Mouse (Mus musculus) limb, embryonic 15.5 days (tissue): ENCODE measurements around the gene Ampd3. TPM values are rescaled to one million over a fixed set of nuclear protein-coding genes. Genes with fewer than 3 reads are reported as not detected.

Source experiments
- ATAC-seq: fragments of 200-750 bp; cut with Nextera tagmentation; 2 replicates; pipeline ENCODE4 v1.8.0; 2017; ENCODE audit warnings: low read depth, moderate TSS enrichment; ENCODE audit not compliant: insufficient number of reproducible peaks, low FRiP score, low TSS enrichment
- H3K27ac ChIP-seq: fragments of 300-500 bp; sonication (generic); 2 replicates; pipeline ENCODE4 v1.5.1; 2015; ENCODE audit warnings: moderate library complexity, mild to moderate bottlenecking, inconsistent platforms
- H3K27me3 ChIP-seq: fragments of 300-500 bp; sonication (generic); 2 replicates; pipeline ENCODE4 v1.6.1; 2015; ENCODE audit warnings: inconsistent platforms
- H3K36me3 ChIP-seq: fragments of 300-500 bp; sonication (generic); 2 replicates; pipeline ENCODE4 v1.6.1; 2015; ENCODE audit warnings: inconsistent platforms
- H3K4me1 ChIP-seq: fragments of 300-500 bp; sonication (generic); 2 replicates; pipeline ENCODE4 v1.6.1; 2015; ENCODE audit warnings: inconsistent platforms
- H3K4me2 ChIP-seq: fragments of 300-500 bp; sonication (generic); 2 replicates; pipeline ENCODE4 v1.6.1; 2015; ENCODE audit warnings: mild to moderate bottlenecking, inconsistent platforms
- H3K4me3 ChIP-seq: fragments of 300-500 bp; sonication (generic); 2 replicates; pipeline ENCODE4 v1.5.1; 2015; ENCODE audit warnings: mild to moderate bottlenecking, inconsistent platforms
- H3K9ac ChIP-seq: fragments of 300-500 bp; sonication (generic); 2 replicates; pipeline ENCODE4 v1.6.1; 2015; ENCODE audit warnings: inconsistent platforms
- H3K9me3 ChIP-seq: fragments of 300-500 bp; sonication (generic); 2 replicates; pipeline ENCODE4 v1.6.1; 2016; ENCODE audit warnings: inconsistent platforms
- WGBS: fragments of 180-500 bp; shearing (Covaris S2); methylation state at CpG from one replicate; pipeline ENCODE4 v1.1.7; 2015; 5-methylcytosine and 5-hydroxymethylcytosine counted together
- polyA plus RNA-seq: library from polyadenylated mRNA; unstranded; fragments of >200 nt; fragmentation: Nextera tagmentation; extraction: Ambion mirVana; gene quantifications from 2 replicates; pipeline ENCODE4 v1.2.1, GENCODE M21; 2015

Gene Ampd3
- polyA plus RNA-seq, 1 experiment from 2014 or later, result 13.9 TPM

- Histone ChIP-seq H3K36me3 (peaks cover 16% of the 10 kb centered on the region; the same call in 1 of the 2 replicates), H3K4me2 (no peak overlapping the region), H3K4me1 (peaks cover 34% of the 10 kb centered on the region), H3K27ac (peak overlapping the region; percentile 75), H3K9ac (no peak overlapping the region), H3K9me3 (no peaks in the 10 kb centered on the region), H3K4me3 (no peak overlapping the region), H3K27me3 (no peaks in the 10 kb centered on the region)
- 24% methylated on average over 4 of the region's 4 CpGs for WGBS
- 0 out of 2 replicates have a peak, but pooled peaks have one; percentile 3 for ATAC-seq
Observed at GRCm38 (mm10) chr7:110822055-110822454, 54.0 kb downstream of the Ampd3 start.

GRCm38 (mm10) chr7:110823076-110823475 lies 55.1 kb downstream of the Ampd3 start:
- no peaks in the 10 kb centered on the region for H3K9me3 ChIP-seq
- no peak overlapping the region for H3K4me2 ChIP-seq
- no peak overlapping the region for H3K9ac ChIP-seq
- H3K4me3 ChIP-seq, result no peak overlapping the region
- no peak for ATAC-seq
- H3K4me1 ChIP-seq, result peaks cover 33% of the 10 kb centered on the region
- no peak overlapping the region for H3K27ac ChIP-seq
- H3K36me3 ChIP-seq, result peaks cover 16% of the 10 kb centered on the region; the same call in 1 of the 2 replicates
- no peaks in the 10 kb centered on the region for H3K27me3 ChIP-seq
- WGBS, result 76% methylated on average over 8 of the region's 8 CpGs

GRCm38 (mm10) chr7:110823593-110823992 lies 55.6 kb downstream of the Ampd3 start:
- Histone ChIP-seq H3K4me2 (no peak overlapping the region), H3K27me3 (no peaks in the 10 kb centered on the region), H3K27ac (no peak overlapping the region), H3K4me1 (peaks cover 30% of the 10 kb centered on the region), H3K9me3 (no peaks in the 10 kb centered on the region), H3K36me3 (peaks cover 16% of the 10 kb centered on the region; the same call in 1 of the 2 replicates), H3K9ac (no peak overlapping the region), H3K4me3 (no peak overlapping the region)
- 65% methylated on average over 4 of the region's 4 CpGs for WGBS
- no peak for ATAC-seq

- Histone ChIP-seq H3K36me3 (peaks cover 19% of the 10 kb centered on the region; the same call in 1 of the 2 replicates), H3K27me3 (no peaks in the 10 kb centered on the region), H3K9ac (no peak overlapping the region), H3K4me2 (no peak overlapping the region), H3K9me3 (no peaks in the 10 kb centered on the region), H3K27ac (no peak overlapping the region), H3K4me3 (no peak overlapping the region), H3K4me1 (peaks cover 30% of the 10 kb centered on the region)
- WGBS, result 78% methylated on average over 8 of the region's 8 CpGs
- ATAC-seq, result no peak
Observed at GRCm38 (mm10) chr7:110823995-110824953, 56.3 kb downstream of the Ampd3 start.

- Histone ChIP-seq H3K4me2 (no peak overlapping the region), H3K9ac (no peak overlapping the region), H3K9me3 (no peaks in the 10 kb centered on the region), H3K27me3 (no peaks in the 10 kb centered on the region), H3K4me3 (no peak overlapping the region), H3K36me3 (peaks cover 18% of the 10 kb centered on the region), H3K4me1 (no peaks in the 10 kb centered on the region), H3K27ac (no peak overlapping the region)
- 84% methylated on average over 1 of the region's 1 CpGs for WGBS
- ATAC-seq, result no peak
Observed at GRCm38 (mm10) chr7:110833024-110833423, 65.0 kb downstream of the Ampd3 start.

- Histone ChIP-seq H3K4me3 (no peak overlapping the region), H3K27ac (no peak overlapping the region), H3K9me3 (no peaks in the 10 kb centered on the region), H3K4me1 (no peaks in the 10 kb centered on the region), H3K36me3 (peaks cover 18% of the 10 kb centered on the region), H3K4me2 (no peak overlapping the region), H3K9ac (no peak overlapping the region), H3K27me3 (no peaks in the 10 kb centered on the region)
- no peak for ATAC-seq
- 91% methylated on average over 1 of the region's 1 CpGs for WGBS
Observed at GRCm38 (mm10) chr7:110834018-110834417, 66.0 kb downstream of the Ampd3 start.

- no peak overlapping the region for H3K4me3 ChIP-seq
- H3K27ac ChIP-seq, result no peak overlapping the region
- 59% methylated on average over 3 of the region's 3 CpGs for WGBS
- no peaks in the 10 kb centered on the region for H3K9me3 ChIP-seq
- H3K4me2 ChIP-seq, result no peak overlapping the region
- H3K27me3 ChIP-seq, result no peaks in the 10 kb centered on the region
- no peak for ATAC-seq
- H3K9ac ChIP-seq, result no peak overlapping the region
- no peaks in the 10 kb centered on the region for H3K4me1 ChIP-seq
- peaks cover 13% of the 10 kb centered on the region for H3K36me3 ChIP-seq
Observed at GRCm38 (mm10) chr7:110834522-110834921, 66.5 kb downstream of the Ampd3 start.

GRCm38 (mm10) chr7:110840332-110840731 lies 72.3 kb downstream of the Ampd3 start:
- Histone ChIP-seq H3K9ac (no peak overlapping the region), H3K36me3 (no peaks in the 10 kb centered on the region), H3K27me3 (no peaks in the 10 kb centered on the region), H3K4me3 (no peak overlapping the region), H3K4me2 (no peak overlapping the region), H3K27ac (no peak overlapping the region), H3K9me3 (no peaks in the 10 kb centered on the region), H3K4me1 (0 out of 2 replicates have a peak, but pooled peaks cover 6% of the 10 kb centered on the region)
- ATAC-seq, result no peak
- WGBS, result 72% methylated on average over 4 of the region's 4 CpGs

GRCm38 (mm10) chr7:110843916-110844874 lies 76.2 kb downstream of the Ampd3 start, which contains the start of gene Rnf141:
TSS of gene Rnf141 (minus strand) at chr7:110844457.
- Histone ChIP-seq H3K4me3 (peak within 1 kb of the TSS; percentile 63), H3K4me1 (0 out of 2 replicates have a peak, but pooled peaks cover 6% of the 10 kb centered on the region), H3K9me3 (no peaks in the 10 kb centered on the region), H3K9ac (peak within 1 kb of the TSS; percentile 71), H3K36me3 (no peaks in the 10 kb centered on the region), H3K4me2 (peak within 1 kb of the TSS; percentile 83), H3K27ac (peak within 1 kb of the TSS; percentile 93), H3K27me3 (no peaks in the 10 kb centered on the region)
- ATAC-seq, result peak; percentile 81
- under 1% methylated on average over 42 of the region's 42 CpGs for WGBS

GRCm38 (mm10) chr7:110847321-110847720 lies 79.3 kb downstream of the Ampd3 start:
- H3K36me3 ChIP-seq, result no peaks in the 10 kb centered on the region
- no peak for ATAC-seq
- no peaks in the 10 kb centered on the region for H3K9me3 ChIP-seq
- H3K9ac ChIP-seq, result no peak overlapping the region
- no peak overlapping the region for H3K4me3 ChIP-seq
- WGBS, result 80% methylated on average over 2 of the region's 2 CpGs
- no peaks in the 10 kb centered on the region for H3K27me3 ChIP-seq
- 0 out of 2 replicates have a peak, but pooled peaks cover 6% of the 10 kb centered on the region for H3K4me1 ChIP-seq
- H3K4me2 ChIP-seq, result no peak overlapping the region
- H3K27ac ChIP-seq, result no peak overlapping the region

- H3K9me3 ChIP-seq, result no peaks in the 10 kb centered on the region
- H3K9ac ChIP-seq, result no peak overlapping the region
- no peaks in the 10 kb centered on the region for H3K36me3 ChIP-seq
- H3K4me2 ChIP-seq, result no peak overlapping the region
- no peak for ATAC-seq
- 0 out of 2 replicates have a peak, but pooled peaks cover 4% of the 10 kb centered on the region for H3K4me1 ChIP-seq
- H3K27me3 ChIP-seq, result no peaks in the 10 kb centered on the region
- WGBS, result 92% methylated on average over 1 of the region's 1 CpGs
- H3K27ac ChIP-seq, result no peak overlapping the region
- no peak overlapping the region for H3K4me3 ChIP-seq
Observed at GRCm38 (mm10) chr7:110848371-110848770, 80.4 kb downstream of the Ampd3 start.
